Mouse (Mus musculus) stomach, postnatal 0 days (tissue): Measurements from ENCODE around the gene Aif1l.

ENCODE experiments used
- CTCF ChIP-seq: IDR thresholded peaks from 2 replicates; pipeline ENCODE4 v1.5.1; 2016; ENCODE audit warnings: antibody characterized with exemption, low read depth, mild to moderate bottlenecking, moderate library complexity
- EP300 ChIP-seq: optimal IDR thresholded peaks from 2 replicates; pipeline ENCODE3; 2016; ENCODE audit warnings: antibody characterized with exemption

DNA sequence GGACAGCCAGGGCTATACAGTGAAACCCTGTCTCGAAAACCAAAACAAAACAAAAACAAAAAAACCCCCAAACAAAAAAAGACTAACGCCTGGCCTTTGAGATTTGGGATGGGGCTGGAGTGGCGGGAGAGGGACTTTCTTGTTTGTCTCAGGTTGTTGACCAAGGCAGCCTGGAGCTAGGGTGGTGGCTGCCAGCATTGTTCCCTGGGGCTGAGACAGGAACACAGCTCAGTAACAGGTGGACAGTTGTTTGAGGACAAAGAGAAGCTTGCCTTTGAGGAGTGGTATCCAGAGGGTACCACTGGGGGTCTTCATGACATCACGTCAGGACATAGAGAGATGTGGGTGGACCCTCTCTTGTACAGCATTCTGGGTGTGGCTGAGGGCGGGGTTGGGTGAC is 5.7 kb downstream of the Aif1l start:
- TF ChIP-seq EP300 = no peak
- no peak for TF ChIP-seq CTCF
